Mouse (Mus musculus) stomach, postnatal 0 days (tissue): ENCODE data around the gene Cfap58. TPM values are rescaled to one million over a fixed set of nuclear protein-coding genes. Genes with fewer than 3 reads are reported as not detected.

Experiments
- ATAC-seq: fragments of 200-750 bp; cut with Nextera tagmentation; 2 replicates; pipeline ENCODE4 v1.8.0; 2017; ENCODE audit not compliant: low FRiP score, low TSS enrichment
- DNase-seq: peaks from one replicate; pipeline ENCODE4 v3.0.0-alpha.2; 2016; ENCODE audit warnings: low spot score
- H3K27ac ChIP-seq: fragments of 300-500 bp; sonication (generic); replicated peaks from 2 replicates; pipeline ENCODE4 v1.5.1; 2014; ENCODE audit warnings: mild to moderate bottlenecking, control low read depth
- H3K27me3 ChIP-seq: fragments of 300-500 bp; sonication (generic); 2 replicates; pipeline ENCODE4 v1.6.1; 2014; ENCODE audit warnings: low read length; ENCODE audit not compliant: control insufficient read depth, insufficient read depth
- H3K36me3 ChIP-seq: fragments of 300-500 bp; sonication (generic); 2 replicates; pipeline ENCODE4 v1.6.1; 2014; ENCODE audit warnings: low read length, mixed read lengths; ENCODE audit not compliant: control insufficient read depth, insufficient read depth
- H3K4me1 ChIP-seq: fragments of 300-500 bp; sonication (generic); replicated peaks from 2 replicates; pipeline ENCODE4 v1.6.1; 2014; ENCODE audit warnings: antibody characterized with exemption; ENCODE audit not compliant: control insufficient read depth, insufficient read depth
- H3K4me2 ChIP-seq: fragments of 300-500 bp; sonication (generic); replicated peaks from 2 replicates; pipeline ENCODE4 v1.6.1; 2014; ENCODE audit warnings: low read depth, mild to moderate bottlenecking, control low read depth, moderate library complexity
- H3K4me3 ChIP-seq: fragments of 300-500 bp; sonication (generic); 2 replicates; pipeline ENCODE4 v1.5.1; 2014; ENCODE audit warnings: low read depth, low read length, control low read depth
- H3K9ac ChIP-seq: fragments of 300-500 bp; sonication (generic); 2 replicates; pipeline ENCODE4 v1.6.1; 2014; ENCODE audit warnings: mild to moderate bottlenecking, low read length, control low read depth, mixed read lengths
- H3K9me3 ChIP-seq: fragments of 300-500 bp; sonication (generic); 2 replicates; pipeline ENCODE4 v1.6.1; 2016; ENCODE audit warnings: low read length; ENCODE audit not compliant: control insufficient read depth
- CTCF ChIP-seq: IDR thresholded peaks from 2 replicates; pipeline ENCODE4 v1.5.1; 2016; ENCODE audit warnings: antibody characterized with exemption, low read depth, mild to moderate bottlenecking, moderate library complexity
- EP300 ChIP-seq: optimal IDR thresholded peaks from 2 replicates; pipeline ENCODE3; 2016; ENCODE audit warnings: antibody characterized with exemption
- WGBS: fragments of 180-500 bp; shearing (Covaris S2); extraction: QIAGEN DNeasy Blood & Tissue Kit; methylation state at CpG from one replicate; pipeline ENCODE4 v1.1.7; 2014; 5-methylcytosine and 5-hydroxymethylcytosine counted together
- polyA plus RNA-seq: library from polyadenylated mRNA; unstranded; fragments of >200 nt; fragmentation: Nextera tagmentation; extraction: Ambion mirVana; gene quantifications from 2 replicates; pipeline ENCODE4 v1.2.1, GENCODE M21; 2015

The Cfap58 gene
- polyA plus RNA-seq, 1 experiment from 2014 or later: not detected

GRCm38 (mm10) chr19:47898472-47899079 is 38.9 kb upstream of the Cfap58 start:
- Histone ChIP-seq H3K4me1 (no peaks in the 10 kb centered on the region), H3K4me2 (no peak overlapping the region), H3K36me3 (peaks cover 12% of the 10 kb centered on the region), H3K9me3 (no peaks in the 10 kb centered on the region), H3K9ac (no peak overlapping the region), H3K4me3 (no peak overlapping the region), H3K27me3 (no peaks in the 10 kb centered on the region), H3K27ac (no peak overlapping the region)
- DNase-seq (no peak), ATAC-seq (no peak)
- 78% methylated on average over 8 of the region's 8 CpGs for WGBS
- TF ChIP-seq EP300 (no peak), CTCF (no peak)

GRCm38 (mm10) chr19:47900012-47900411 is 37.5 kb upstream of the Cfap58 start:
- no peaks in the 10 kb centered on the region for H3K4me1 ChIP-seq
- peak; percentile 59 for TF ChIP-seq CTCF
- no peak for TF ChIP-seq EP300
- no peak overlapping the region for H3K4me2 ChIP-seq
- H3K9me3 ChIP-seq: no peaks in the 10 kb centered on the region
- WGBS: 64% methylated on average over 6 of the region's 6 CpGs
- no peak for DNase-seq
- ATAC-seq: no peak
- no peak overlapping the region for H3K4me3 ChIP-seq
- no peak overlapping the region for H3K27ac ChIP-seq
- H3K27me3 ChIP-seq: no peaks in the 10 kb centered on the region
- peaks cover 12% of the 10 kb centered on the region for H3K36me3 ChIP-seq
- H3K9ac ChIP-seq: no peak overlapping the region

GRCm38 (mm10) chr19:47900558-47900957 is 36.9 kb upstream of the Cfap58 start:
- Histone ChIP-seq H3K4me2 (no peak overlapping the region), H3K4me3 (no peak overlapping the region), H3K36me3 (peaks cover 12% of the 10 kb centered on the region), H3K27ac (no peak overlapping the region), H3K27me3 (no peaks in the 10 kb centered on the region), H3K9me3 (no peaks in the 10 kb centered on the region), H3K9ac (no peak overlapping the region), H3K4me1 (no peaks in the 10 kb centered on the region; the same call in 1 of the 2 replicates)
- no peak for DNase-seq
- no peak for TF ChIP-seq EP300
- no peak for ATAC-seq
- 63% methylated on average over 10 of the region's 10 CpGs for WGBS

- 0 out of 2 replicates have a peak overlapping the region, but pooled peaks have one; percentile 8 for H3K27ac ChIP-seq
- no peaks in the 10 kb centered on the region for H3K27me3 ChIP-seq
- ATAC-seq: peak; percentile 33; the same call in 1 of the 2 replicates
- no peak overlapping the region for H3K9ac ChIP-seq
- no peaks in the 10 kb centered on the region; the same call in 1 of the 2 replicates for H3K4me1 ChIP-seq
- TF ChIP-seq EP300: no peak
- no peak for TF ChIP-seq CTCF
- H3K4me2 ChIP-seq: no peak overlapping the region
- no peak overlapping the region for H3K4me3 ChIP-seq
- H3K36me3 ChIP-seq: no peaks in the 10 kb centered on the region; the same call in 1 of the 2 replicates
- no peaks in the 10 kb centered on the region for H3K9me3 ChIP-seq
- 61% methylated on average over 13 of the region's 13 CpGs for WGBS
- DNase-seq: no peak
Measured at GRCm38 (mm10) chr19:47902316-47903201, 34.9 kb upstream of the Cfap58 start.

GRCm38 (mm10) chr19:47903679-47904078 is 33.8 kb upstream of the Cfap58 start:
- Histone ChIP-seq H3K27ac (no peak overlapping the region), H3K4me2 (no peak overlapping the region), H3K4me3 (no peak overlapping the region), H3K27me3 (no peaks in the 10 kb centered on the region), H3K9ac (no peak overlapping the region), H3K4me1 (no peaks in the 10 kb centered on the region; the same call in none of the 2 replicates), H3K9me3 (no peaks in the 10 kb centered on the region), H3K36me3 (no peaks in the 10 kb centered on the region)
- ATAC-seq: no peak
- no peak for DNase-seq
- TF ChIP-seq EP300 (no peak), CTCF (no peak)
- WGBS: 72% methylated on average over 4 of the region's 4 CpGs

- no peak overlapping the region for H3K4me3 ChIP-seq
- TF ChIP-seq EP300 (no peak), CTCF (no peak)
- 79% methylated on average over 4 of the region's 4 CpGs for WGBS
- H3K27ac ChIP-seq: no peak overlapping the region
- no peaks in the 10 kb centered on the region for H3K9me3 ChIP-seq
- H3K27me3 ChIP-seq: no peaks in the 10 kb centered on the region
- DNase-seq (no peak), ATAC-seq (no peak)
- H3K36me3 ChIP-seq: no peaks in the 10 kb centered on the region
- H3K4me1 ChIP-seq: peaks cover 8% of the 10 kb centered on the region
- H3K4me2 ChIP-seq: no peak overlapping the region
- H3K9ac ChIP-seq: no peak overlapping the region
Measured at GRCm38 (mm10) chr19:47905081-47905480, 32.4 kb upstream of the Cfap58 start.
